Mouse (Mus musculus): ENCODE measurements around the gene 4932438A13Rik.

GRCm38 (mm10) chr3:37051491-37051890, 188.6 kb downstream of the 4932438A13Rik start:
- TF ChIP-seq CTCF (conservative IDR thresholded peaks at IDR 0.05 in 1 of 2, IDR thresholded peaks at IDR 0.05 in 1 of 2; ENCODE audit: low read depth in 2 of 2, low read length in 2 of 2) (no peak), KAT2A (IDR thresholded peaks at IDR 0.05; ENCODE audit: insufficient replicate concordance, low read length) (no peak), POLR2A (IDR thresholded peaks at IDR 0.05; ENCODE audit: low read depth, low read length) (no peak), USF1 (IDR thresholded peaks at IDR 0.05; ENCODE audit: low read depth, low read length) (no peak), E2F4 (IDR thresholded peaks at IDR 0.05; ENCODE audit: insufficient replicate concordance, low read depth, low read length) (no peak), HCFC1 (IDR thresholded peaks at IDR 0.05; ENCODE audit: low read depth, low read length) (no peak), GABPA (IDR thresholded peaks at IDR 0.05; ENCODE audit: insufficient replicate concordance, low read depth, low read length) (no peak), RCOR1 (conservative IDR thresholded peaks at IDR 0.05; ENCODE audit: low read depth, low read length) (no peak), SIN3A (IDR thresholded peaks at IDR 0.05; ENCODE audit: low read length) (no peak)

Measured in CH12.LX (cell line).